Mouse (Mus musculus): ENCODE measurements around the gene Ring1.
"Not testable (repeated sequence)": the region's sequence is repeated elsewhere in the genome, so short reads cannot be mapped to it uniquely, and the experiment has no call there.

The Ring1 gene

GRCm38 (mm10) chr17:33994959-33995358, 29.5 kb downstream of the Ring1 start:
- no peak for DNase-seq (ENCODE audit: low read depth, low spot score)

DNA sequence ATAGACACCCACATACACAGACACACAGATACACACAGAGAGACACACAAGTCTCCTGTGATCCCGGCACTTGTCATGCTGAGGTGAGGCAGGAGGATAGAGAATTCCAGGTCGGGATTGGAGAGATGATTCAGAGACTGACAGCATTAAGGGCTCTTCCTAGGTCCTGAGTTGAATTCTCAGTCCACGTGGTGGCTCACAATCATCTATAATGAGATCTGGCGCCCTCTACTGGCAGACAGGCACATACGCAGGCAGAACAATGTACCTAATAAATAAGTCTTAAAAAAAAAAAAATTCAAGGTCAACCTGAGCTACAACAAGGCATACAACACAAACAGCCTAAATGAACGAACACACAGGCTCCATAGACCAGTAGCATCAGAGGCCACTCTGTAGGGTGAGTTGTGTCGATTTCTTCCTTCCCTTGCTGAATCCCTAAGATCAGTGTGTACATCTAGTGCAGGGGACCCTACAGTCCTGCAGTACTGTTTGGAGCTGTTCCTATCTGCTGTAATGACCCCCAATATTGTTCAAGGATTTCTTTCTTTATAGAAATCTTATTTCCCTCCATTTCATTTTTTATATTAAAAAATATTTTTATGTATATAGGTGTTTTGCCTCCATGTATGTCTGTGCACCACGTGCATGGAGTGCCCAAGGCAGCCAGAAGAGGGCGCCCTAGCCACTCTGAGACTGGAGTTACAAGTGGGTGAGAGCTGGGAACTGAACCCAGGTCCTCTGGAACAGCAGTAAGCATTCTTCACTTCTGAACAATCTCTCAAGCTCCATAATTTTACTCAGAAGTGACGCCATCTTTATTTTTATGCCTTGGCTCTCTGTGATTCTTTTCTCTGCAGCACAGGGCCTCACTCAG, 32.5 kb downstream of the Ring1 start:
- DNase-seq (ENCODE audit: low read depth, low spot score): peak; percentile 48

DNA sequence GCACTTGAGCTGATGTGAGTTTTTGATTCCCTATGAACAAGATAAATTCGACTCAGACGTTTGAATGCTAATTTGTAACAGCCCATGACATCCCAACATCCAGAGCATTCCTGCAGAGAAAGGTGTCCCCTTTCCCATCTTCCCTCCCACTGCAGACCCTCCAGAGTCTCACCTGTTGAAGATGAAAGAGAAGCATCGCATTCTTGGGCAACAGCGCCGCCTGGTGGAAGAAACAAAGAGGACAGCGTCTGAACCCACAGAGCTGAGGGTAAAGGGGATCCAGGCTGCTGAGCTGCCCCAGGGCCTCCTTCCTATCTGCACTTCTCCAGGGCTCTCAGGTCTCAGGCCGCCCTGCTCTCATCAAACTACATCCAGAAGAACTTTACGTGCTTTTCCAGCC, 42.3 kb downstream of the Ring1 start:
- not testable (repeated sequence) for DNase-seq (ENCODE audit: low read depth, low spot score)

DNA sequence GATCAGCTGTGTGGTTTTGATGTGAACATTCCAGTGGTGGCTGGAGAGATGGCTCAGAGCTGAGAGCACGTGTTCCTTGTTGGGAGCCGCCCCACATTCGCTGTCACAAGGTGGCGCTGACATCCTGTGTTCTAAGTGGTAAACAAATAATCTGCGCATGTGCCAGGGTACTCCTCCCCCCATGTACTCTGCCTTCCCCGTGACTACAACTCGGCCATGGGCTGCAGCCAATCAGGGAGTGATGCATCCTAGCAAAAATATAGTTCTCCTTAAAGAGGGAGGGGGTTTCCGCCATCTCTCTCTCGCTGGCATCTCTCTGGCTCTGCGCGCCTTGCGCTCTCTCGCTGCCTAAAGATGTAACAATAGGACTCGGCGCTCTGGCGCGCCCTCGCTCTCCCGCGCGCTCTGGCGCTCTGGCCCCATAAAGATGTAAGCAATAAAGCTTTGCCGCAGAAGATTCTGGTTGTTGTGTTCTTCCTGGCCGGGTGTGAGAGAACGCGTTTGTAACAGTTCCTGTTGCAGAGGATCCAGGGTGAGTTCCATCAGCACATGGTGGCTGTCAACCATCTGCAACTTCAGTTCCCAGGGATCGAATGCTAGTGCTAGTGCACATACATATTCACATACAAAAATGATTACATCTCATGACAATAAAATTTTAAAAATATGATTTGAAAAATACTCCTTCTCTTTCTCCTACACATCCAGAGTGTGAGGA, 43.1 kb downstream of the Ring1 start:
- DNase-seq (ENCODE audit: low read depth, low spot score): not testable (repeated sequence)

GRCm38 (mm10) chr17:33980181-33981035, 44.1 kb downstream of the Ring1 start:
- DNase-seq (ENCODE audit: low read depth, low spot score): no peak

- no peak for DNase-seq (ENCODE audit: low read depth, low spot score)
These were observed 44.9 kb downstream of the Ring1 start for GRCm38 (mm10) chr17:33979512-33980050.

GRCm38 (mm10) chr17:33978631-33979031, 45.8 kb downstream of the Ring1 start:
- no peak for DNase-seq (ENCODE audit: low read depth, low spot score)

GRCm38 (mm10) chr17:33977861-33978557, 46.5 kb downstream of the Ring1 start:
- DNase-seq (ENCODE audit: low read depth, low spot score): no peak

DNA sequence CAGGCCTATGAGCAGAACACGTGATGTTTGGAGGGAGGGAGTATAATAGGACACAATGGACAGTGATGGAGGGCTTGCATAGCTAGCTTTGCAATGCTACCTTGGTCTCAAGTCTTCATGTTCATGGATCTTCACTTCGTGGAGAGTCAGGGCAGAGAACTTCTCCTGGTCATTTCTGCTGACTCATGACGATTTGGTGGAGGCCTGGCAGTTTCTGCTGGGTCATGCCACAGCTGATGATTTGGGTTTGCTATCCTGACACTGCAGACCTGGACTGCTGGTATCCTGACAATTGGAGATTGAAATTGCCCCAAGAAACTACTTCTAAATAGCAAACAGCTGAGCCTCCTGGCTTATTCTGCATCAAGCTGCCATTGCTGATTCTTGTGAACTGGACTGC, 50.9 kb downstream of the Ring1 start:
- DNase-seq (ENCODE audit: low read depth, low spot score): no peak

DNA sequence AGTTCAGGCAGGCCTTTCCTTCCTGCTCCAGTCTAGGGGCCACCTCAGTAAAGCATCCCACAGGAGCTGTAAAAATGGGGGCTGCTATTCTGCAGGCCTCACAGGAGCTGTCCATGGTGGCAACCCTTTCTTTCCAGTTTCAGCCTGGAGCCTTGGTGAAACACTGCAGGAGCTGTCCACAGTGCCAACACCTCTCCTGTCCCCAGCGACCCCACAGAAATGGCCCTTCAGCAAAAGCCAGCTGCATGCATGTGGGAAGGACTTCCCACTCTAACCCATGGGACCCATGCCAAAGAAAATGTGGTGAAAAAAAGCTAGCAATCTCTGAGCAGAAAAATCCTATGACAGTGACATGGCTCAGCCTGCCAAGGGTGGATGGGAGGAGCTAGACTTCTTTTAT, 51.8 kb downstream of the Ring1 start:
- no peak for DNase-seq (ENCODE audit: low read depth, low spot score)

All from c-Kit-negative CD71-positive TER-119-positive erythroid progenitor cells, embryonic 14.5 days (primary cell).